Mouse (Mus musculus): ENCODE results near the gene Fmo1. TPM values are rescaled to one million over a fixed set of nuclear protein-coding genes. Genes with fewer than 3 reads are reported as not detected.

Fmo1 gene
- polyA plus RNA-seq, 1 experiment from 2014 or later = 7.8 TPM

DNA sequence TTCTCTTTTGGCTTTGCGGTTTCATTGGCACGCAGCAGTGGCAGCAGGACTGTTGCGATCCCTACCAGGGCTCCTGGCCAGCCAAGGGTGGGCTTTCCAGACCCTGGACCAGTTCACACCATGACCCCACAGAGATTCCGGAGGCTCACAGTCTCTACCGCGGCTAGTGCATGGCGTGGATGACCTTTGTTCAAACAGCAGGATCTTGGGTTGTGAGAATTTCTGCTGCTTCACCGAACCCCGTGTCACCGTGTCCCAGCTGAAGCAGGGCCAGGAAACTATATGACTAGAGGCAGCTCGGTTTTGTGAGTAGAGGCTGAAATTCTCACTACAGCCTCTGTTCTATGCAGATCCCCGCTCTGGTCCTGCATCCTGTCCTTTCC lies 7.7 kb downstream of the Fmo1 start:
- Histone ChIP-seq H3K4me1 (ENCODE audit: control insufficient read depth, insufficient read depth, low read length) (no peaks in the 10 kb centered on the region; the same call in 1 of the 2 replicates), H3K4me2 (ENCODE audit: low read depth, low read length) (no peak overlapping the region), H3K27me3 (ENCODE audit: control insufficient read depth, insufficient read depth, low read length) (no peaks in the 10 kb centered on the region), H3K9me3 (replicated peaks; ENCODE audit: control insufficient read depth, low read length) (no peaks in the 10 kb centered on the region), H3K4me3 (ENCODE audit: low read depth, low read length) (no peak overlapping the region), H3K9ac (replicated peaks; ENCODE audit: low read length) (no peak overlapping the region), H3K27ac (replicated peaks; ENCODE audit: low read depth, low read length) (no peak overlapping the region), H3K36me3 (replicated peaks; ENCODE audit: control insufficient read depth, insufficient read depth, low read depth, low read length) (no peaks in the 10 kb centered on the region)
- WGBS = 66% methylated on average over 12 of the region's 12 CpGs
- no peak for DNase-seq (ENCODE audit: low spot score)
- ATAC-seq (replicated peaks; ENCODE audit: insufficient number of reproducible peaks, low FRiP score, low TSS enrichment, low read depth) = 0 out of 2 replicates have a peak, but pooled peaks have one; percentile 9

DNA sequence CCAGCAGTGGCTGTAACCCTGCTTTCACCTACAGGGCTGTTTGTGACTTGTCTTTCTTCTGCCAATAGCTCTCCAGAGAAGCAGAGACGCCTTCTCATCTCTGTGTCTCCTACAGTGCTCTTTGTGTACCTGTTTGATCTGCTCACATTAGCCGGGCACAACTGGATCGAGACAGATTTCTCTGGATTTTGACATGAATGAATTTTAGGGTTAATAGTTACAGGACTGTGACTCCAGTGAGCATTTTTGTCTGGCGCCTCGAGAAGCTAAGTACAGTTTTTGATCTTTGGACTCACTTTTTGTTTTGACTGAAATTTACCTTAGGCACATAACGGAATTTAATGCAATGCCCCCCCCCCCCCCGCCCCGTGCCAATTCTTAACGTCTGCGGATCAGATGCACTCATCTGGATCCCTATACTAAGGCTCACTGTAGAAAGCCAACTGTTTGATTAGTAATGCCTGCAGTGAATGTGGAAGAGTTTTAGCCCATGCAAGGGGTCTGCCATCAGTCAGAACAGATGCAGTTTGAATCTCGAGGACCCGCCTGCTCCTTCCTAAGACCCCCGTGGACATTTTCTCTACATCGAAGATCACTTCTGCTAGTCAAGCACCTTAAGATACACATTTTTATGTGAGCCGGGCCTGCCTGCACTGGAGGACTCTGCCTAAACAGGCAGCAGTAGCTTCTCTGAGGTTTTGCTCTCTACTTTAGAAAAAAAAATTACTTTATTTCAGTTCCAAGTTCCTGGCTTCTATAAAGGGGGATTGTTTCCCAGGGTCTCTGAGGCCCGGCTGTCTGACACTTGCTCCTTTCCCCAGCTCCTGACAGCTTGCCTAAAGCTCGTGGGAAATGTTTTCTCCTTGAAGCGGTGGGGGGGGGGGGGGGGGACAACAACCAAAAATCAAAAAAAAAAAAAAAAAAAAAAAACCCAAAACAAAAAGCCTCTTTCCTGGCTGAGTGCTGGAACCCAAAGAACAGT lies 8.4 kb downstream of the Fmo1 start:
- no peaks in the 10 kb centered on the region for H3K9me3 ChIP-seq (replicated peaks; ENCODE audit: control insufficient read depth, low read length)
- no peak overlapping the region for H3K4me2 ChIP-seq (ENCODE audit: low read depth, low read length)
- WGBS = 55% methylated on average over 18 of the region's 18 CpGs
- DNase-seq (ENCODE audit: low spot score) (no peak), ATAC-seq (replicated peaks; ENCODE audit: insufficient number of reproducible peaks, low FRiP score, low TSS enrichment, low read depth) (no peak)
- H3K9ac ChIP-seq (replicated peaks; ENCODE audit: low read length) = no peak overlapping the region
- H3K27ac ChIP-seq (replicated peaks; ENCODE audit: low read depth, low read length) = no peak overlapping the region
- no peaks in the 10 kb centered on the region for H3K36me3 ChIP-seq (replicated peaks; ENCODE audit: control insufficient read depth, insufficient read depth, low read depth, low read length)
- no peaks in the 10 kb centered on the region; the same call in 1 of the 2 replicates for H3K4me1 ChIP-seq (ENCODE audit: control insufficient read depth, insufficient read depth, low read length)
- H3K27me3 ChIP-seq (ENCODE audit: control insufficient read depth, insufficient read depth, low read length) = no peaks in the 10 kb centered on the region
- no peak overlapping the region for H3K4me3 ChIP-seq (ENCODE audit: low read depth, low read length)

DNA sequence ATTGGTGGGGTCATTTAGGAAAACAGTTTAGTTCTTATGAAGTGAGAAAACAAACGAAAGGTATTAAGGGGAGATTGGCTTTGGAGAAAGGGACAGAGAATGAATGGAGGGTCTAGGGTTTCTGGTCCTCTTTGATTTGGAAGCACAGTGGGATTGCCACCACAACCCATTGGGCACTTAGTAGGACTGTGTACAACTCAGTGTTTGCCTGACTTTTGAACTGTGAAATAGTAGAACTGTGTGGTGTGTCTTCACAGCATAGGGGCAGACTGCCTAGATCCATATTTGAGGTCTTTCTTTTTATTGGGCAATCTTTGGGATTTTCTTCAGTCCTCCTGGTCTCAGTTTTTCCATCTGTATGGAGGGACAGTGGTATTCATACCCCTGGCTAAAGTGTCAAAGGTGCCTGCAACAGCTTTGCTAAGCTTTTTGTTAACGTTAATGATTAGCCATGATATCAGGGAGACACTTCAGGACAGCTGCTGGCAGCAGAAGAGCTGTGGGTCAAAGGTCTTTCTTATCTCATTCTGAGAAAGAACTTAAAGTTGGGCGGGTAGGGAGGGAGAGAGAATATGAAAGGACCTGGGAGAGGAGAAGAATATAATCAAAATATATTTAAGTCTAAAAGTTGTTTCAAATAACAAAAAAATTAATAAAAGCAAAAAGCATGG lies 12.5 kb downstream of the Fmo1 start:
- Histone ChIP-seq H3K27me3 (ENCODE audit: control insufficient read depth, insufficient read depth, low read length) (no peaks in the 10 kb centered on the region), H3K27ac (replicated peaks; ENCODE audit: low read depth, low read length) (no peak overlapping the region), H3K4me3 (ENCODE audit: low read depth, low read length) (no peak overlapping the region), H3K4me2 (ENCODE audit: low read depth, low read length) (no peak overlapping the region), H3K9ac (replicated peaks; ENCODE audit: low read length) (no peak overlapping the region), H3K4me1 (ENCODE audit: control insufficient read depth, insufficient read depth, low read length) (no peaks in the 10 kb centered on the region; the same call in 1 of the 2 replicates), H3K9me3 (replicated peaks; ENCODE audit: control insufficient read depth, low read length) (no peaks in the 10 kb centered on the region), H3K36me3 (replicated peaks; ENCODE audit: control insufficient read depth, insufficient read depth, low read depth, low read length) (no peaks in the 10 kb centered on the region)
- 66% methylated on average over 3 of the region's 3 CpGs for WGBS
- DNase-seq (ENCODE audit: low spot score) (no peak), ATAC-seq (replicated peaks; ENCODE audit: insufficient number of reproducible peaks, low FRiP score, low TSS enrichment, low read depth) (no peak)

DNA sequence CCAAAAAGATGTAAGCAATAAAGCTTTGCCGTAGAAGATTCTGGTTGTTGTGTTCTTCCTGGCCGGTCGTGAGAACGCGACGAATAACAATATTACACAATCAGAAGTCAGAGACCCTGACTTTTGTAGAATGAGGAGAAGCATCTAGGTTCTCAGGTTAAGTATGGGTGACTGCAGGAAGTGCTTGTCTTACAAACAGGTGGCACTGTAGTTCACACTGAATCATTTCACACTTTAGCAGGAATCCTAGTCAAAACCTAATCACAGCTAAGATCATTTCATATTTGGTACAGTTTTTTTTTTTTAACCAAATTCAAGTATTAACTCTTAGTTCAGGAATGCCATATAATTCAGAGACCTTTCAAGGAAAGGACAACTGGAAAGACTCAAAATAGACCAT lies 18.9 kb downstream of the Fmo1 start:
- WGBS = 96% methylated on average over 6 of the region's 6 CpGs
- H3K4me1 ChIP-seq (ENCODE audit: control insufficient read depth, insufficient read depth, low read length) = no peaks in the 10 kb centered on the region
- no peak overlapping the region for H3K9ac ChIP-seq (replicated peaks; ENCODE audit: low read length)
- no peak overlapping the region for H3K27ac ChIP-seq (replicated peaks; ENCODE audit: low read depth, low read length)
- no peaks in the 10 kb centered on the region for H3K9me3 ChIP-seq (replicated peaks; ENCODE audit: control insufficient read depth, low read length)
- DNase-seq (ENCODE audit: low spot score) (no peak), ATAC-seq (replicated peaks; ENCODE audit: insufficient number of reproducible peaks, low FRiP score, low TSS enrichment, low read depth) (no peak)
- no peak overlapping the region for H3K4me2 ChIP-seq (ENCODE audit: low read depth, low read length)
- no peaks in the 10 kb centered on the region for H3K36me3 ChIP-seq (replicated peaks; ENCODE audit: control insufficient read depth, insufficient read depth, low read depth, low read length)
- no peak overlapping the region for H3K4me3 ChIP-seq (ENCODE audit: low read depth, low read length)
- no peaks in the 10 kb centered on the region for H3K27me3 ChIP-seq (ENCODE audit: control insufficient read depth, insufficient read depth, low read length)

DNA sequence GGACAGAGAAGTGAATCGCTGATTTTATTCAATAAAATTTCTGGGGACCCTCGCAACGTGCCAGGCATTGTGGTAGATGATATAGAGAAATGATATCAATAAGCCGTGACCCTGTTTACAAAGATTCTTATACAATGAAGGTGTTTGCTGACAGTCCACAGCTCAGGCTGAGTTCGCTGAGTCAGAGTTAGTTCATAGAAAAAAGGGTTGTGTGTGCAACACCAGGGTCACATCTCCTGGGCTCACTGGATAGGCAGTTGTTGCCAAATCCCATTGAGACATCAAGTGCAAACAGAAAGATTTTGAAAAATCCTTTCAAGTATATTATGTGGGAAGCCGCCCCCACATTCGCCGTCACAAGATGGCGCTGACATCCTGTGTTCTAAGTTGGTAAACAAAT lies 26.2 kb downstream of the Fmo1 start:
- 95% methylated on average over 9 of the region's 9 CpGs for WGBS
- no peak for DNase-seq (ENCODE audit: low spot score)
- H3K4me3 ChIP-seq (ENCODE audit: low read depth, low read length) = no peak overlapping the region
- H3K4me2 ChIP-seq (ENCODE audit: low read depth, low read length) = no peak overlapping the region
- H3K4me1 ChIP-seq (ENCODE audit: control insufficient read depth, insufficient read depth, low read length) = no peaks in the 10 kb centered on the region
- ATAC-seq (replicated peaks; ENCODE audit: insufficient number of reproducible peaks, low FRiP score, low TSS enrichment, low read depth) = no peak
- no peak overlapping the region for H3K27ac ChIP-seq (replicated peaks; ENCODE audit: low read depth, low read length)
- H3K9me3 ChIP-seq (replicated peaks; ENCODE audit: control insufficient read depth, low read length) = no peaks in the 10 kb centered on the region
- no peak overlapping the region for H3K9ac ChIP-seq (replicated peaks; ENCODE audit: low read length)
- no peaks in the 10 kb centered on the region for H3K36me3 ChIP-seq (replicated peaks; ENCODE audit: control insufficient read depth, insufficient read depth, low read depth, low read length)
- H3K27me3 ChIP-seq (ENCODE audit: control insufficient read depth, insufficient read depth, low read length) = no peaks in the 10 kb centered on the region

DNA sequence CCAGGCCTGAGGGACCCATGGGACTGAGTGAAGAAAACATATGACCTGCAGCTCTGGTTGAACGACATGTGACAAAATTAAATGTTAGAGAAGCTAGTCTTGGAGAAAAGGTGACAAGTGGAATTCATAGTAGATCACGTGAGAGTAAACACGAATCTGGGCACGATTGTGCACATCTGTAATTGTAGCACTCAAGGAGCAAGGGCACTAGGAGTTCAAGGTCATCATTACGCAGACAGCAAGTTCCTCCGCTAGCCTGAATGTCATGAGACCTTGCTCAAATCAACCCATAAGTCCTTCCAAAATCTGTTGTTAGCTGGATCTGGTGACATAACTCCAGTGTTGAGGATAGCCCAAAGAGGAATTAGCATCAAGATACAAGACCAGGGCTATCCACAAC lies 27.4 kb downstream of the Fmo1 start:
- no peaks in the 10 kb centered on the region for H3K36me3 ChIP-seq (replicated peaks; ENCODE audit: control insufficient read depth, insufficient read depth, low read depth, low read length)
- WGBS = 91% methylated on average over 6 of the region's 6 CpGs
- H3K9me3 ChIP-seq (replicated peaks; ENCODE audit: control insufficient read depth, low read length) = no peaks in the 10 kb centered on the region
- H3K4me3 ChIP-seq (ENCODE audit: low read depth, low read length) = no peak overlapping the region
- H3K4me2 ChIP-seq (ENCODE audit: low read depth, low read length) = no peak overlapping the region
- no peaks in the 10 kb centered on the region for H3K27me3 ChIP-seq (ENCODE audit: control insufficient read depth, insufficient read depth, low read length)
- H3K27ac ChIP-seq (replicated peaks; ENCODE audit: low read depth, low read length) = no peak overlapping the region
- no peak overlapping the region for H3K9ac ChIP-seq (replicated peaks; ENCODE audit: low read length)
- ATAC-seq (replicated peaks; ENCODE audit: insufficient number of reproducible peaks, low FRiP score, low TSS enrichment, low read depth) (no peak), DNase-seq (ENCODE audit: low spot score) (no peak)
- no peaks in the 10 kb centered on the region for H3K4me1 ChIP-seq (ENCODE audit: control insufficient read depth, insufficient read depth, low read length)

DNA sequence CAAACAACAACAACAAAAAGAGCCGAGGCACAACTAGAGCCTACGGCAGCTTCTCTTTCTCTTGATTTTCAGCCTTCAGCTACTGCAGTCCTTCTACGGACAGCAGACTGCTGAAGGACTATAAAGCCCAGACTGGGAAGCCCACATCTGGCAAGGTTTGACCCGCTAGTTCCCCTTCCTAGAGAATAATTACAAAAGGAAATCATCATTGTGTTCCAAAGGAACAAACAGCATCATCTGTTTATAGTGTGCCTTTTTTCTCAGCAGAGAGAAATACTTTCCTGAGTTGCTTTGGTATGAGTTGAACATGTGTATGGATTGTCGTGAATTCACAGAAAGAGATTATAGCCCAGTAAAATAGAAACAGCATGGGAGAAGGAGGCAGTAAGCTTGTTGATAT lies 32.1 kb downstream of the Fmo1 start:
- Histone ChIP-seq H3K36me3 (replicated peaks; ENCODE audit: control insufficient read depth, insufficient read depth, low read depth, low read length) (no peaks in the 10 kb centered on the region), H3K27ac (replicated peaks; ENCODE audit: low read depth, low read length) (no peak overlapping the region), H3K4me3 (ENCODE audit: low read depth, low read length) (no peak overlapping the region), H3K9ac (replicated peaks; ENCODE audit: low read length) (no peak overlapping the region), H3K27me3 (ENCODE audit: control insufficient read depth, insufficient read depth, low read length) (no peaks in the 10 kb centered on the region), H3K4me1 (ENCODE audit: control insufficient read depth, insufficient read depth, low read length) (no peaks in the 10 kb centered on the region), H3K4me2 (ENCODE audit: low read depth, low read length) (no peak overlapping the region), H3K9me3 (replicated peaks; ENCODE audit: control insufficient read depth, low read length) (no peaks in the 10 kb centered on the region)
- WGBS = 70% methylated on average over 5 of the region's 5 CpGs
- DNase-seq (ENCODE audit: low spot score) = no peak
- ATAC-seq (replicated peaks; ENCODE audit: insufficient number of reproducible peaks, low FRiP score, low TSS enrichment, low read depth) = no peak

DNA sequence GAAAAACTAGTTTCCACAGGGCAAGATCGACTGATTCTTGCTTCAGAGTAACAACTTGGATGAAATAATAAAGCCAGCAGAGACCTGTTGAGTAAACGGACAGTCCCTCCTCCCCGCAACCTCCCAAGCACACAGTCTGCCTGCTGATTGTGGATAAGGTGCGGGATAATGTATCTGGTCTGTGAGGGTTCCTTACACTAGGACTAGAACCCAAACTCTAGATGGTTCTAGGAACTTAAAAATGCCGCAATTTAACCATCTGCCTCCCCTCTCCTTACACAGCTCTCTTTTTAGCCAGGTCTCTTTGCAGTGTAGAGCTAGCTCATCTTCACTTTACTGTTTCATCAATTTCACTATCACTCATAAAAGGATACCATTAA lies 33.8 kb downstream of the Fmo1 start:
- H3K27me3 ChIP-seq (ENCODE audit: control insufficient read depth, insufficient read depth, low read length) = no peaks in the 10 kb centered on the region
- no peak overlapping the region for H3K4me3 ChIP-seq (ENCODE audit: low read depth, low read length)
- no peaks in the 10 kb centered on the region for H3K4me1 ChIP-seq (ENCODE audit: control insufficient read depth, insufficient read depth, low read length)
- no peak overlapping the region for H3K9ac ChIP-seq (replicated peaks; ENCODE audit: low read length)
- H3K9me3 ChIP-seq (replicated peaks; ENCODE audit: control insufficient read depth, low read length) = no peaks in the 10 kb centered on the region
- no peak overlapping the region for H3K27ac ChIP-seq (replicated peaks; ENCODE audit: low read depth, low read length)
- ATAC-seq (replicated peaks; ENCODE audit: insufficient number of reproducible peaks, low FRiP score, low TSS enrichment, low read depth) (peak; percentile 29; the same call in 1 of the 2 replicates), DNase-seq (ENCODE audit: low spot score) (no peak)
- H3K36me3 ChIP-seq (replicated peaks; ENCODE audit: control insufficient read depth, insufficient read depth, low read depth, low read length) = no peaks in the 10 kb centered on the region
- 39% methylated on average over 5 of the region's 5 CpGs for WGBS
- no peak overlapping the region for H3K4me2 ChIP-seq (ENCODE audit: low read depth, low read length)

Data from embryonic facial prominence, embryonic 11.5 days (tissue).